Mouse (Mus musculus) forebrain, embryonic 13.5 days (tissue): Measurements from ENCODE around the gene Rab35. TPM values are rescaled to one million over a fixed set of nuclear protein-coding genes. Genes with fewer than 3 reads are reported as not detected.

ENCODE experiments used
- ATAC-seq: fragments of 200-750 bp; cut with Nextera tagmentation; 2 replicates; pipeline ENCODE4 v1.8.0; 2017
- H3K27ac ChIP-seq: fragments of 300-500 bp; sonication (generic); 2 replicates; pipeline ENCODE4 v1.5.1; 2015; ENCODE audit warnings: inconsistent platforms, mild to moderate bottlenecking, moderate library complexity
- H3K27me3 ChIP-seq: fragments of 300-500 bp; sonication (generic); 2 replicates; pipeline ENCODE4 v1.6.1; 2015; ENCODE audit warnings: mild to moderate bottlenecking, inconsistent platforms
- H3K36me3 ChIP-seq: fragments of 300-500 bp; sonication (generic); 2 replicates; pipeline ENCODE4 v1.6.1; 2015; ENCODE audit warnings: mild to moderate bottlenecking, inconsistent platforms; ENCODE audit not compliant: poor library complexity, severe bottlenecking
- H3K4me1 ChIP-seq: fragments of 300-500 bp; sonication (generic); 2 replicates; pipeline ENCODE4 v1.6.1; 2015; ENCODE audit warnings: inconsistent platforms
- H3K4me2 ChIP-seq: fragments of 300-500 bp; sonication (generic); 2 replicates; pipeline ENCODE4 v1.6.1; 2015; ENCODE audit warnings: inconsistent platforms, mild to moderate bottlenecking, moderate library complexity
- H3K4me3 ChIP-seq: fragments of 300-500 bp; sonication (generic); 2 replicates; pipeline ENCODE4 v1.5.1; 2015; ENCODE audit warnings: mild to moderate bottlenecking, inconsistent platforms
- H3K9ac ChIP-seq: fragments of 300-500 bp; sonication (generic); 2 replicates; pipeline ENCODE4 v1.6.1; 2015; ENCODE audit warnings: mild to moderate bottlenecking, inconsistent platforms
- H3K9me3 ChIP-seq: fragments of 300-500 bp; sonication (generic); replicated peaks from 2 replicates; pipeline ENCODE4 v1.6.1; 2016; ENCODE audit warnings: inconsistent platforms
- WGBS: fragments of 180-500 bp; shearing (Covaris S2); methylation state at CpG from one replicate; pipeline ENCODE4 v1.1.7; 2015; 5-methylcytosine and 5-hydroxymethylcytosine counted together
- polyA plus RNA-seq: library from polyadenylated mRNA; unstranded; fragments of >200 nt; fragmentation: Nextera tagmentation; extraction: Ambion mirVana; gene quantifications from 2 replicates; pipeline ENCODE4 v1.2.1, GENCODE M21; 2015

Gene Rab35
- polyA plus RNA-seq, 1 experiment from 2014 or later, result 12.1 TPM

- Histone ChIP-seq H3K9me3 (no peaks in the 10 kb centered on the region), H3K9ac (no peak overlapping the region), H3K27me3 (no peaks in the 10 kb centered on the region), H3K4me1 (no peaks in the 10 kb centered on the region), H3K4me3 (no peak overlapping the region), H3K36me3 (peaks cover 39% of the 10 kb centered on the region), H3K27ac (no peak overlapping the region), H3K4me2 (no peak overlapping the region)
- 82% methylated on average over 9 of the region's 9 CpGs for WGBS
- no peak for ATAC-seq
These were observed 7.8 kb upstream of the Rab35 start for GRCm38 (mm10) chr5:115623694-115624440.

DNA sequence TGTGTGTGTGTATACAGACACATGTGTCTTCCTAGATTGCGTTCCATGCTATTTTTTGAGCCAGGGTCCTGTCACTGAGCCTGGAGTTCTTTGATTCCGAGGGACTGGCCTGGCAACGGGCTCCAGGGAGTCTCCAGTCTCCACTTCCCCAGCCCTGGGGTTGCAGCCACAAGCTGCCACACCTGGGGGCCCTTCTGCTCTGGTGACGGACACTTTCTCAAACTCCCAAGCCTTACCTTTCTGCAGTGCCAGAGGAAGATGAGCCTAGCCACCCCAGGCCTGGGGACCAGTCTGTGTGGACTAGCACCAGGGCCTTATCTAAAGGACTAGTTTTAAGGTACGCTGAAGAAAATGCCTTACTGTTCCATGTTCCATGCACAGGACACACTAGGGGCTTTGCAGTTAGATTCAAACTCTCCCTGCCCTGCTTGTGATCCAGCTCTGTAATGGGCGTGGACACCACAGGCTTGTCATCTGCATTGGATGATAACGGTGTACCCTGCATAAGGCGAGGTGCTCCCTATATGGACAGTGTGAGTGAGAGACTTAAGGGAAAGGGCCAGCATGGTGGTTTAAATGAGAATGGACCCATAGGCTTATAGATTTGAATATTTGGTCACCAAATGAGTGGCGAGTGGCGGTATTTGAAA, 5.3 kb upstream of the Rab35 start:
- Histone ChIP-seq H3K4me2 (no peak overlapping the region), H3K36me3 (peaks cover 14% of the 10 kb centered on the region), H3K27me3 (no peaks in the 10 kb centered on the region), H3K9ac (0 out of 2 replicates have a peak overlapping the region, but pooled peaks have one; percentile 6), H3K27ac (no peak overlapping the region), H3K9me3 (no peaks in the 10 kb centered on the region), H3K4me1 (peaks cover 10% of the 10 kb centered on the region), H3K4me3 (no peak overlapping the region)
- 89% methylated on average over 10 of the region's 10 CpGs for WGBS
- no peak for ATAC-seq

- Histone ChIP-seq H3K9ac (no peak overlapping the region), H3K4me2 (no peak overlapping the region), H3K4me3 (no peak overlapping the region), H3K27me3 (no peaks in the 10 kb centered on the region), H3K4me1 (peaks cover 18% of the 10 kb centered on the region), H3K27ac (no peak overlapping the region), H3K9me3 (no peaks in the 10 kb centered on the region), H3K36me3 (peaks cover 2% of the 10 kb centered on the region; the same call in 1 of the 2 replicates)
- no peak for ATAC-seq
- WGBS, result 79% methylated on average over 8 of the region's 8 CpGs
These were observed 3.6 kb upstream of the Rab35 start for GRCm38 (mm10) chr5:115628083-115628482.

- Histone ChIP-seq H3K27me3 (no peaks in the 10 kb centered on the region), H3K27ac (no peak overlapping the region), H3K9me3 (no peaks in the 10 kb centered on the region), H3K4me1 (peaks cover 34% of the 10 kb centered on the region), H3K9ac (no peak overlapping the region; the same call in 1 of the 2 replicates), H3K36me3 (peaks cover 5% of the 10 kb centered on the region; the same call in 1 of the 2 replicates), H3K4me2 (no peak overlapping the region), H3K4me3 (no peak overlapping the region)
- 90% methylated on average over 4 of the region's 4 CpGs for WGBS
- ATAC-seq, result no peak
These were observed 2.0 kb upstream of the Rab35 start for GRCm38 (mm10) chr5:115629672-115630071.

DNA sequence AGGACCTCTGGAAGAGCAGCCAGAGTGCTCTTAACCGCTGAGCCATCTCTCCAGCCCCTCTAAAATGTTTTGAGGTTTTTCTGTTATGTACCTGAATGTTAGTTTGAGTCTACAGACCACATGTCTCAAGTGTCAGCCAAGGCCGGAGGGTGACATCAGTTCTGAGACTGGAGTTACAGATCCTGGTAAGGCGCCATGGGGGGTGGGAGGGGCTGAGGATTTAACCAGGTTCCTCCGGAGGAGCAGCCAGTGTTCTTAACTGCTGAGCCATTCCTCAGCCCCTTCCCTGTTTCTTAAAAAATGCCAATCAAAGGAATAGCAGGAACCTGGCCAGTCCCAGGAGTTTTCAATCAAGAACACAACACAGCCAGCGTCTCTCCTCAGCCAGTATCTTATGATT, 1.4 kb upstream of the Rab35 start:
- Histone ChIP-seq H3K4me3 (no peak overlapping the region), H3K27me3 (no peaks in the 10 kb centered on the region), H3K27ac (no peak overlapping the region), H3K4me2 (peak overlapping the region; percentile 86), H3K4me1 (peaks cover 39% of the 10 kb centered on the region), H3K9ac (no peak overlapping the region; the same call in 1 of the 2 replicates), H3K9me3 (no peaks in the 10 kb centered on the region), H3K36me3 (peaks cover 5% of the 10 kb centered on the region; the same call in 1 of the 2 replicates)
- ATAC-seq, result no peak
- WGBS, result 44% methylated on average over 5 of the region's 5 CpGs

GRCm38 (mm10) chr5:115632358-115632714, 628 bp downstream of the Rab35 start:
- ATAC-seq, result peak; percentile 11; the same call in 1 of the 2 replicates
- H3K9me3 ChIP-seq, result no peaks in the 10 kb centered on the region
- no peaks in the 10 kb centered on the region for H3K27me3 ChIP-seq
- peak overlapping the region; percentile 83 for H3K9ac ChIP-seq
- H3K4me2 ChIP-seq, result peak overlapping the region; percentile 86
- 0 out of 2 replicates have a peak overlapping the region, but pooled peaks have one; percentile 85 for H3K27ac ChIP-seq
- 2% methylated on average over 27 of the region's 30 CpGs for WGBS
- H3K4me3 ChIP-seq, result peak overlapping the region; percentile 86
- peaks cover 49% of the 10 kb centered on the region for H3K4me1 ChIP-seq
- peaks cover 5% of the 10 kb centered on the region; the same call in 1 of the 2 replicates for H3K36me3 ChIP-seq

DNA sequence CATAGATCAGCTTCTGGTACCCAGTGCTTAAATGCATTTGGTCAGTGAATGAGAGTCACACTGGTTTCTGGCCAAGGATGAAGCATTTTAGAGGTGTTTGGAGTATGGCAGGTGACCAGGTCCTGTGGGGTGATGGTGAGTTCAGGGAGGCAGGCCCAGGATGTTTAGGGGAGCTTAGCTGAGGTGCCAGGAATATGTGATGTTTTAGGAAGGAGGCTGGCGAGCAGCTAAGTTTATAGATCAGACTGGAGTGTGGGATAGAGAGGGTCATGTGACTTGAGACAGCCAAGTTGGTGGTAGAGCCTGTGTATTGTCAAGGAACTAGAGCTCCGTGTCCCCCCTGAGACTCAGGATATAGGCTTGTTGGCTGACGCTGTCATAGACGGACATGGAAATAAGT, 1.4 kb downstream of the Rab35 start:
- H3K36me3 ChIP-seq, result peaks cover 7% of the 10 kb centered on the region; the same call in 1 of the 2 replicates
- H3K27ac ChIP-seq, result no peak overlapping the region
- peaks cover 49% of the 10 kb centered on the region for H3K4me1 ChIP-seq
- peak overlapping the region; percentile 86 for H3K4me2 ChIP-seq
- H3K27me3 ChIP-seq, result no peaks in the 10 kb centered on the region
- H3K4me3 ChIP-seq, result peak overlapping the region; percentile 86
- no peaks in the 10 kb centered on the region for H3K9me3 ChIP-seq
- peak overlapping the region; percentile 83 for H3K9ac ChIP-seq
- 68% methylated on average over 4 of the region's 4 CpGs for WGBS
- no peak for ATAC-seq

- no peaks in the 10 kb centered on the region for H3K27me3 ChIP-seq
- H3K27ac ChIP-seq, result no peak overlapping the region
- peaks cover 49% of the 10 kb centered on the region for H3K4me1 ChIP-seq
- H3K9me3 ChIP-seq, result no peaks in the 10 kb centered on the region
- H3K4me3 ChIP-seq, result no peak overlapping the region
- H3K9ac ChIP-seq, result no peak overlapping the region
- WGBS, result 95% methylated on average over 8 of the region's 8 CpGs
- H3K36me3 ChIP-seq, result peaks cover 17% of the 10 kb centered on the region
- ATAC-seq, result no peak
- H3K4me2 ChIP-seq, result no peak overlapping the region
These were observed 2.3 kb downstream of the Rab35 start for GRCm38 (mm10) chr5:115634046-115634445.

DNA sequence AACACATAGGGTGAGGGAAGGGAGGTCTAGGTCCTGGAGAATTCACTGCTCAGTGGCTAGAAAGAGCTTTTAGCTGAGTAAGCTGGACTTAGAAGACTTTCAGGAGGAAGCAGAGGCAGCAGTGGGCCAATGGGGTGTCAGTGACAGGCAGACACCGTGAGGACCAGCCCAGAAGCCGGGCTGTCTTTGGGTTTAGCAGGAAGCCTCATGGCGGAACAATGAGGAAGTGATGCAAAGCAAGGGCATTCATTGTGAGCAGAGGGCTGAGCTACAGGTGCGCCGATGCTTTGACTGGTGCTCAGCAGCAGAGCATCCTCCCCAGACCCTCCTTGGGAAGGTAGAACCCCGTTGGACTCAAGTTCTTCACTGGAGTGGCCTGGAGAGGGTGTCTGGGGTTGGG, 3.8 kb downstream of the Rab35 start:
- WGBS, result 77% methylated on average over 6 of the region's 6 CpGs
- Histone ChIP-seq H3K4me1 (peaks cover 46% of the 10 kb centered on the region), H3K27ac (no peak overlapping the region)

DNA sequence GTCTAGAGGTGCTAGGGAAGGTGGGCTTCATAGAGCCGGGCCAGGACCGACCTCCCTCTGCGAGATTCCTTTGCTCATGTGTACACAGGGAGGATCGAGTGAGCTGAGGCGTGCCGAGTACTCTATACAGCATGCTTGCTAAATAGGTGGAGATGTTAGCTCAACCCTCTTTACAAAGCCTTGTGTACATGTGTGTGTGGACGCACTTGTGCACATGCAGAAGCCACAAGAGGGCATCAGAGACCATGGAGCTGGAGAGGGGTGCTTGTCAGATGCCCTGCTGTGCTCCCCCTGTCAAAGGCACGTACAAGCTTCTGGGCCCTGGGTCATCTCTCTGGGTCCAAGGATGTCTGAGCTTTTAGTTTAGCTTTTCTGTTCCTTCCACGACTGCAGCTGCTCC, 12.5 kb downstream of the Rab35 start:
- H3K36me3 ChIP-seq, result peaks cover 99% of the 10 kb centered on the region

More for the DNA sequence above, 3.8 kb downstream of the Rab35 start:
- Histone ChIP-seq H3K4me3 (no peak overlapping the region), H3K4me2 (no peak overlapping the region), H3K9ac (no peak overlapping the region), H3K36me3 (peaks cover 32% of the 10 kb centered on the region), H3K27me3 (no peaks in the 10 kb centered on the region), H3K9me3 (no peaks in the 10 kb centered on the region)
- no peak for ATAC-seq

GRCm38 (mm10) chr5:115648876-115649275, 17.2 kb downstream of the Rab35 start:
- Histone ChIP-seq H3K9ac (no peak overlapping the region), H3K4me2 (no peak overlapping the region), H3K36me3 (peaks cover 55% of the 10 kb centered on the region), H3K27ac (no peak overlapping the region), H3K4me3 (no peak overlapping the region), H3K27me3 (no peaks in the 10 kb centered on the region), H3K9me3 (no peaks in the 10 kb centered on the region), H3K4me1 (peaks cover 18% of the 10 kb centered on the region)
- ATAC-seq, result no peak
- 51% methylated on average over 3 of the region's 3 CpGs for WGBS

More for the DNA sequence above, 12.5 kb downstream of the Rab35 start:
- Histone ChIP-seq H3K4me2 (no peak overlapping the region), H3K9ac (no peak overlapping the region), H3K4me3 (no peak overlapping the region), H3K4me1 (no peaks in the 10 kb centered on the region), H3K27me3 (no peaks in the 10 kb centered on the region), H3K27ac (no peak overlapping the region), H3K9me3 (no peaks in the 10 kb centered on the region)
- 84% methylated on average over 9 of the region's 9 CpGs for WGBS
- ATAC-seq, result no peak

DNA sequence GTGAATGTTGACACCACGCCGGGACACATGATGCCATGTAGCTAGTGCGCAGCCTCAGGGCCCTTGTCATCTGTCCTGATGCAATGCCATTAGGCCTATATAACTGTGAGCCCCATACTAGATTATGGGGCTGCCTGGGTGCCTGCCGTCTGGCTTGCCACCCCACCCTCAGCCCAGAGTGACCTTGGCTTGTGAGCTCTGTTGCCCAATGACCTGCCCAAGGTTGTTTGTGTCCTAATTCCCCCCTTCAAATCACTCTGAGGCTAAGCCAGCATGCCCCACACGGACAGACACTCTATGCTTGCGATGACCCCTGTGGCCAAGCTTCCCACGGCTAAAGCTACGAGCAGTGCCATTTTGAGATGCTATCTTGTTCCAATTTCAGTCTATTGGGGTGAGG, 18.0 kb downstream of the Rab35 start:
- WGBS, result 91% methylated on average over 8 of the region's 8 CpGs
- Histone ChIP-seq H3K9me3 (no peaks in the 10 kb centered on the region), H3K9ac (no peak overlapping the region), H3K36me3 (peaks cover 46% of the 10 kb centered on the region), H3K4me2 (no peak overlapping the region), H3K27me3 (no peaks in the 10 kb centered on the region), H3K4me1 (peaks cover 18% of the 10 kb centered on the region), H3K27ac (no peak overlapping the region), H3K4me3 (no peak overlapping the region)
- ATAC-seq, result no peak
